Mouse (Mus musculus): ENCODE results near the gene Hlcs.

Hlcs gene

GRCm38 (mm10) chr16:94088819-94089692 is 224.3 kb downstream of the Hlcs start:
- no peak for DNase-seq

- no peak for DNase-seq
These were observed 225.1 kb downstream of the Hlcs start for GRCm38 (mm10) chr16:94088226-94088748.

GRCm38 (mm10) chr16:94087570-94088225 is 225.7 kb downstream of the Hlcs start:
- no peak for DNase-seq

GRCm38 (mm10) chr16:94086701-94087569 is 226.4 kb downstream of the Hlcs start:
- no peak for DNase-seq

GRCm38 (mm10) chr16:94085603-94086285 is 227.6 kb downstream of the Hlcs start:
- no peak for DNase-seq

- peak; percentile 40 for DNase-seq
These were observed 228.4 kb downstream of the Hlcs start, which contains the start of gene Sim2 for GRCm38 (mm10) chr16:94084711-94085602. TSS of gene Sim2 (plus strand) at chr16:94084931.

- DNase-seq = no peak
These were observed 229.4 kb downstream of the Hlcs start for GRCm38 (mm10) chr16:94083848-94084525.

- no peak for DNase-seq
These were observed 230.2 kb downstream of the Hlcs start for GRCm38 (mm10) chr16:94082960-94083847.

- DNase-seq = no peak
These were observed 231.2 kb downstream of the Hlcs start for GRCm38 (mm10) chr16:94081996-94082708.

GRCm38 (mm10) chr16:94081596-94081995 is 231.8 kb downstream of the Hlcs start:
- no peak for DNase-seq

GRCm38 (mm10) chr16:94079856-94080555 is 233.4 kb downstream of the Hlcs start:
- DNase-seq = no peak

GRCm38 (mm10) chr16:94079075-94079855 is 234.1 kb downstream of the Hlcs start:
- no peak for DNase-seq

Measured in lung, postnatal 10 days (tissue).